Mouse (Mus musculus): Measurements from ENCODE around the gene Trnt1.

- no peak for TF ChIP-seq CTCF (IDR thresholded peaks at IDR 0.05)
- no peak for TF ChIP-seq POLR2A (IDR thresholded peaks at IDR 0.05; ENCODE audit: insufficient read depth, low read depth, low read length)
These were observed 50.3 kb downstream of the Trnt1 start for GRCm38 (mm10) chr6:106819246-106819645.
